Mouse (Mus musculus): ENCODE measurements at regions not wholly inside any gene's neighbourhood (a gene's known extent, or its start where the extent isn't known, plus 50 kb on each side); places are given as distances from the start of the nearest gene placed in this dataset.

GRCm38 (mm10) chr13:99814801-99815200 is 86.1 kb downstream of the Cartpt start:
- no peak for ATAC-seq (ENCODE audit: low FRiP score)
- Histone ChIP-seq H3K9ac (no peak overlapping the region), H3K27me3 (no peaks in the 10 kb centered on the region), H3K4me2 (no peak overlapping the region), H3K4me3 (no peak overlapping the region), H3K27ac (no peak overlapping the region), H3K4me1 (replicated peaks) (peaks cover 7% of the 10 kb centered on the region), H3K36me3 (no peaks in the 10 kb centered on the region), H3K9me3 (no peaks in the 10 kb centered on the region)
- 41% methylated on average over 2 of the region's 2 CpGs for WGBS

GRCm38 (mm10) chr13:99814033-99814556 is 86.8 kb downstream of the Cartpt start:
- WGBS: 43% methylated on average over 6 of the region's 6 CpGs
- Histone ChIP-seq H3K9me3 (no peaks in the 10 kb centered on the region), H3K27me3 (no peaks in the 10 kb centered on the region), H3K36me3 (no peaks in the 10 kb centered on the region), H3K4me3 (no peak overlapping the region), H3K27ac (no peak overlapping the region), H3K9ac (no peak overlapping the region), H3K4me2 (no peak overlapping the region), H3K4me1 (replicated peaks) (peaks cover 7% of the 10 kb centered on the region)
- no peak for ATAC-seq (ENCODE audit: low FRiP score)

GRCm38 (mm10) chr13:99794448-99794847 is 106.4 kb downstream of the Cartpt start:
- H3K4me1 ChIP-seq (replicated peaks): peaks cover 15% of the 10 kb centered on the region
- 58% methylated on average over 6 of the region's 6 CpGs for WGBS

GRCm38 (mm10) chr13:99793786-99794435 is 107.0 kb downstream of the Cartpt start:
- H3K27ac ChIP-seq: no peak overlapping the region
- H3K4me3 ChIP-seq: no peak overlapping the region
- H3K27me3 ChIP-seq: no peaks in the 10 kb centered on the region
- H3K9ac ChIP-seq: no peak overlapping the region
- ATAC-seq (ENCODE audit: low FRiP score): no peak
- H3K36me3 ChIP-seq: no peaks in the 10 kb centered on the region
- H3K4me2 ChIP-seq: no peak overlapping the region
- peaks cover 15% of the 10 kb centered on the region for H3K4me1 ChIP-seq (replicated peaks)
- 48% methylated on average over 7 of the region's 7 CpGs for WGBS
- H3K9me3 ChIP-seq: no peaks in the 10 kb centered on the region

More at GRCm38 (mm10) chr13:99794448-99794847, 106.4 kb downstream of the Cartpt start:
- ATAC-seq (ENCODE audit: low FRiP score): no peak
- no peak overlapping the region for H3K4me3 ChIP-seq
- H3K27me3 ChIP-seq: no peaks in the 10 kb centered on the region
- no peak overlapping the region for H3K27ac ChIP-seq
- H3K9me3 ChIP-seq: no peaks in the 10 kb centered on the region
- H3K9ac ChIP-seq: no peak overlapping the region
- H3K4me2 ChIP-seq: no peak overlapping the region
- no peaks in the 10 kb centered on the region for H3K36me3 ChIP-seq

- 88% methylated on average over 6 of the region's 6 CpGs for WGBS
- no peak overlapping the region for H3K27ac ChIP-seq
- no peaks in the 10 kb centered on the region for H3K36me3 ChIP-seq
- no peak overlapping the region for H3K4me2 ChIP-seq
- H3K9me3 ChIP-seq: no peaks in the 10 kb centered on the region
- no peak overlapping the region for H3K4me3 ChIP-seq
- no peak overlapping the region for H3K9ac ChIP-seq
- no peaks in the 10 kb centered on the region for H3K27me3 ChIP-seq
- peaks cover 15% of the 10 kb centered on the region for H3K4me1 ChIP-seq (replicated peaks)
- no peak for ATAC-seq (ENCODE audit: low FRiP score)
These were observed 107.9 kb downstream of the Cartpt start for GRCm38 (mm10) chr13:99793001-99793400.

GRCm38 (mm10) chr13:99790951-99791350 is 109.9 kb downstream of the Cartpt start:
- 80% methylated on average over 5 of the region's 5 CpGs for WGBS
- Histone ChIP-seq H3K4me2 (no peak overlapping the region), H3K9ac (no peak overlapping the region), H3K36me3 (no peaks in the 10 kb centered on the region), H3K4me1 (replicated peaks) (peaks cover 18% of the 10 kb centered on the region), H3K27me3 (no peaks in the 10 kb centered on the region), H3K4me3 (no peak overlapping the region), H3K27ac (no peak overlapping the region), H3K9me3 (no peaks in the 10 kb centered on the region)
- no peak for ATAC-seq (ENCODE audit: low FRiP score)

- Histone ChIP-seq H3K9ac (no peak overlapping the region), H3K27ac (no peak overlapping the region), H3K4me1 (replicated peaks) (peaks cover 13% of the 10 kb centered on the region; the same call in 1 of the 2 replicates), H3K27me3 (no peaks in the 10 kb centered on the region), H3K4me2 (no peak overlapping the region), H3K9me3 (no peaks in the 10 kb centered on the region), H3K36me3 (no peaks in the 10 kb centered on the region), H3K4me3 (no peak overlapping the region)
- WGBS: 49% methylated on average over 4 of the region's 4 CpGs
- ATAC-seq (ENCODE audit: low FRiP score): no peak
These were observed 113.1 kb downstream of the Cartpt start for GRCm38 (mm10) chr13:99787760-99788159.

- Histone ChIP-seq H3K4me1 (replicated peaks) (peaks cover 30% of the 10 kb centered on the region), H3K4me2 (no peak overlapping the region), H3K27ac (no peak overlapping the region), H3K9me3 (no peaks in the 10 kb centered on the region), H3K4me3 (no peak overlapping the region), H3K27me3 (no peaks in the 10 kb centered on the region), H3K9ac (no peak overlapping the region), H3K36me3 (no peaks in the 10 kb centered on the region)
- peak; percentile 57; the same call in 1 of the 2 replicates for ATAC-seq (ENCODE audit: low FRiP score)
- WGBS: 83% methylated on average over 4 of the region's 4 CpGs
These were observed 115.5 kb downstream of the Cartpt start for GRCm38 (mm10) chr13:99785427-99785826.

GRCm38 (mm10) chr13:99784314-99784713 is 116.6 kb downstream of the Cartpt start:
- H3K9ac ChIP-seq: no peak overlapping the region
- no peak for ATAC-seq (ENCODE audit: low FRiP score)
- peaks cover 32% of the 10 kb centered on the region for H3K4me1 ChIP-seq (replicated peaks)
- H3K36me3 ChIP-seq: no peaks in the 10 kb centered on the region
- H3K27me3 ChIP-seq: no peaks in the 10 kb centered on the region
- H3K27ac ChIP-seq: no peak overlapping the region
- H3K4me2 ChIP-seq: no peak overlapping the region
- WGBS: 93% methylated on average over 2 of the region's 2 CpGs
- no peak overlapping the region for H3K4me3 ChIP-seq
- H3K9me3 ChIP-seq: no peaks in the 10 kb centered on the region

GRCm38 (mm10) chr13:99782883-99783721 is 117.8 kb downstream of the Cartpt start:
- 70% methylated on average over 15 of the region's 15 CpGs for WGBS
- Histone ChIP-seq H3K4me1 (replicated peaks) (peaks cover 32% of the 10 kb centered on the region), H3K27me3 (no peaks in the 10 kb centered on the region), H3K36me3 (no peaks in the 10 kb centered on the region), H3K9me3 (no peaks in the 10 kb centered on the region), H3K4me2 (no peak overlapping the region), H3K4me3 (no peak overlapping the region), H3K27ac (no peak overlapping the region), H3K9ac (no peak overlapping the region)
- ATAC-seq (ENCODE audit: low FRiP score): no peak

GRCm38 (mm10) chr13:99781616-99782015 is 119.3 kb downstream of the Cartpt start:
- Histone ChIP-seq H3K27ac (peak overlapping the region; percentile 24), H3K4me3 (no peak overlapping the region), H3K36me3 (no peaks in the 10 kb centered on the region), H3K27me3 (no peaks in the 10 kb centered on the region), H3K9ac (no peak overlapping the region), H3K4me2 (no peak overlapping the region; the same call in 1 of the 2 replicates), H3K4me1 (replicated peaks) (peaks cover 32% of the 10 kb centered on the region), H3K9me3 (no peaks in the 10 kb centered on the region)
- 67% methylated on average over 4 of the region's 4 CpGs for WGBS
- ATAC-seq (ENCODE audit: low FRiP score): no peak

- Histone ChIP-seq H3K36me3 (no peaks in the 10 kb centered on the region), H3K4me3 (no peak overlapping the region), H3K4me1 (replicated peaks) (peaks cover 29% of the 10 kb centered on the region), H3K9ac (no peak overlapping the region), H3K4me2 (peak overlapping the region; percentile 42), H3K27me3 (no peaks in the 10 kb centered on the region), H3K9me3 (no peaks in the 10 kb centered on the region), H3K27ac (peak overlapping the region; percentile 72)
- ATAC-seq (ENCODE audit: low FRiP score): peak; percentile 59; the same call in 1 of the 2 replicates
- WGBS: 11% methylated on average over 16 of the region's 16 CpGs
These were observed 120.0 kb downstream of the Cartpt start for GRCm38 (mm10) chr13:99780751-99781460.

Measured in hindbrain, embryonic 13.5 days (tissue).